ENCODE assay signal across 8 mouse cellular contexts in the genomic region with DNA sequence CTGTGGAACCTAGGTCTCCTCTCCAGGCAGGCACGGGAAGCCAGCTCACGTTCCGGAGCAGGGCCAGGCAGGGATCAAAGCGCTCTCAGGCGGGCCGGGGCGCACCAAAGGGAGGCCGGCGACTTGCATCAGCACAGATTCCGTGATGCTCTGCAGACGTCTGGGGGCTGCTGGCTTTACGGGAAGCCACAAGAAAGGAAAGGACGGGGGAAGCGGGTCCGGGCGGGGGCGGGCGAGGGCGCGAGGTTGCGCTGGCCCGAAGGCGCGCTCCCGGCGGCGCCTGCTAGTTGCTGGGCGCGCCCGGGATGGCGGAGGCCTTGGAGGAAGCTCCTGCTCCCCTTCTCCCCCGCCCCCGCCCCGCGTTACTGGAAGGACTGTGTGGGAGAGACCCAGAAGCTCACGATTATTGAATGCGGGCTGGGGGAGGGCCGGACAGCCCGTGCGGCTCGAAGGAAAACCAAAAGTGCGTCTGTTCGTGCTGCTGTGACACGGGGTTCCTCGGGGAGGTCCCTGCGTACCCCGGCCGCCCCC. TPM values are rescaled to one million over a fixed set of nuclear protein-coding genes. Genes with fewer than 3 reads are reported as not detected.
DNase-seq lines count a peak whose midpoint lies in the region; ATAC-seq lines count a peak whose summit lies in the region.

No protein-coding gene starts in this region.

- H3K4me2 ChIP-seq in forebrain, embryonic 12.5 days = peak overlapping the region; percentile 96
- peak overlapping the region; percentile 88 for H3K4me2 ChIP-seq in heart, embryonic 15.5 days
- H3K4me2 ChIP-seq in liver, embryonic 13.5 days = peak overlapping the region; percentile 71

- DNase-seq in brain, adult 2 months (ENCODE audit: low read depth, low spot score) = peak; percentile 88
- DNase-seq in kidney, postnatal 25 days = peak; percentile 52 to 74
- DNase-seq in liver, embryonic 13.5 days = no peak
- peak; percentile 42 to 52 for DNase-seq in natural killer cell, adult 2 months (ENCODE audit: low spot score in 2 of 2)
- peak; percentile 77 for DNase-seq in testis, postnatal 10 days (ENCODE audit: low spot score)

- no peaks in the 10 kb centered on the region for H3K36me3 ChIP-seq in forebrain, embryonic 12.5 days (replicated peaks)
- no peaks in the 10 kb centered on the region for H3K36me3 ChIP-seq in heart, embryonic 15.5 days
- no peaks in the 10 kb centered on the region for H3K36me3 ChIP-seq in liver, embryonic 13.5 days

- H3K4me1 ChIP-seq in forebrain, embryonic 12.5 days = peaks cover 30% of the 10 kb centered on the region
- H3K4me1 ChIP-seq in heart, embryonic 15.5 days (replicated peaks) = peaks cover 19% of the 10 kb centered on the region
- peaks cover 26% of the 10 kb centered on the region for H3K4me1 ChIP-seq in liver, embryonic 13.5 days (replicated peaks)

- H3K9me3 ChIP-seq in forebrain, embryonic 12.5 days = no peaks in the 10 kb centered on the region
- H3K9me3 ChIP-seq in heart, embryonic 15.5 days (replicated peaks) = no peaks in the 10 kb centered on the region
- no peaks in the 10 kb centered on the region for H3K9me3 ChIP-seq in liver, embryonic 13.5 days (replicated peaks)

- H3K27me3 ChIP-seq in forebrain, embryonic 12.5 days = peaks cover 83% of the 10 kb centered on the region
- 0 out of 2 replicates have a peak, but pooled peaks cover 6% of the 10 kb centered on the region for H3K27me3 ChIP-seq in heart, embryonic 15.5 days
- H3K27me3 ChIP-seq in liver, embryonic 13.5 days = peaks cover 93% of the 10 kb centered on the region

- H3K27ac ChIP-seq in forebrain, embryonic 12.5 days = no peak overlapping the region
- H3K27ac ChIP-seq in heart, embryonic 15.5 days = peak overlapping the region; percentile 100
- peak overlapping the region; percentile 34; the same call in 1 of the 2 replicates for H3K27ac ChIP-seq in liver, embryonic 13.5 days

- under 1% methylated on average over 47 of the region's 48 CpGs for WGBS in forebrain, embryonic 12.5 days
- under 1% methylated on average over 47 of the region's 48 CpGs for WGBS in heart, embryonic 15.5 days
- WGBS in liver, embryonic 13.5 days (ENCODE audit: insufficient replicate concordance) = 3% methylated on average over 41 of the region's 48 CpGs

- H3K9ac ChIP-seq in forebrain, embryonic 12.5 days = peak overlapping the region; percentile 60
- H3K9ac ChIP-seq in heart, embryonic 15.5 days = peak overlapping the region; percentile 71
- peak overlapping the region; percentile 50 for H3K9ac ChIP-seq in liver, embryonic 13.5 days

- peak overlapping the region; percentile 61 for H3K4me3 ChIP-seq in forebrain, embryonic 12.5 days (replicated peaks)
- peak overlapping the region; percentile 91 for H3K4me3 ChIP-seq in heart, embryonic 15.5 days
- H3K4me3 ChIP-seq in liver, embryonic 13.5 days (replicated peaks) = peak overlapping the region; percentile 62

- ATAC-seq in CD4-positive, CD25-positive, alpha-beta regulatory T cell, adult 4 months = peak; percentile 10
- ATAC-seq in forebrain, embryonic 12.5 days (ENCODE audit: low FRiP score) = no peak
- ATAC-seq in heart, embryonic 15.5 days (replicated peaks; ENCODE audit: insufficient number of reproducible peaks, insufficient read depth, low FRiP score, low read depth) = no peak
- no peak for ATAC-seq in liver, embryonic 13.5 days (ENCODE audit: low read depth)

RNA-seq across cellular contexts. Expression of gene Fosl2, which starts 2.6 kb away (rescaled TPM):
- polyA plus RNA-seq in CD4-positive, CD25-positive, alpha-beta regulatory T cell, adult 4 months (2017; shearing (Covaris generic)) = 1 to 10 TPM; 1.5 to 1.9 TPM
- 0.92 and 0.96 TPM in 2 replicates for polyA plus RNA-seq in forebrain, embryonic 12.5 days (2016; fragmentation: Nextera tagmentation; extraction: Ambion mirVana)
- polyA plus RNA-seq in heart, embryonic 15.5 days (2015; fragmentation: Nextera tagmentation; extraction: Ambion mirVana) = 2.5 and 3.1 TPM in 2 replicates
- polyA plus RNA-seq in liver, embryonic 13.5 days (2015; fragmentation: Nextera tagmentation; extraction: Ambion mirVana) = 0.35 and 0.42 TPM in 2 replicates
